Mouse (Mus musculus) c-Kit-positive CD71-positive TER-119-negative erythroid progenitor cells, embryonic 14.5 days (primary cell): ENCODE data around the gene Rin3.

Experiments used
- DNase-seq: peaks from one replicate; pipeline ENCODE4 v3.0.0-alpha.2; 2013; ENCODE audit warnings: low read depth

Rin3 gene

DNA sequence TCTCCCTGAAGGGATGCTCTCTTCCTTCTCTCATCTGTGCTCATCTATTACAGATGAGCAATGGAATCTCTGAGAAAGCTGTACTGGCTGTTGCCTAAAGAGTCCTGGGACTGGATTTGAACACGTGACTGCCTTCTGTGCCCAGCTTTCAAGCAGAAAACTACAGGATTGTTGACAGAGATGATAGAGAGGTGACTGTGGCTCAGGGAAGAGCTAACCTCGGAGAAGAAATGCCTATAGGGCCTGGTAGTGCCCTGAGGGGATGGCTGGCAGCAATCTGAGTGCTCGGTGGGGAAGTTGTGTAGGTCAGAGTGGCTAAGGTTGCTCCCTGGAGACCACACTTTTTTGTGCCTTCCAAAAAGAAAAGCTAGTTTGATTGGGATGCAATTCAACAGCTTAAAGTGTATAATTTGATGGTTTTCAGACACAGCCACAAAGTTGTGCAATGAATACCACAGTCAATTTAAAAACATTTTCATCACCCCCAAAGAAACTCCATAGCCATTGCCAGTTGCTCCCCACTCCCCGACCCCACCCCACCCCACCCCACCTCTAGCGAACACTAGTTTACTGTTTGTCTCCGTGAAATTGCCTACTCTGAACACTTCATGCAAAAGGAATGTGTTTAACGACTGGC is 1.9 kb upstream of the Rin3 start:
- no peak for DNase-seq

DNA sequence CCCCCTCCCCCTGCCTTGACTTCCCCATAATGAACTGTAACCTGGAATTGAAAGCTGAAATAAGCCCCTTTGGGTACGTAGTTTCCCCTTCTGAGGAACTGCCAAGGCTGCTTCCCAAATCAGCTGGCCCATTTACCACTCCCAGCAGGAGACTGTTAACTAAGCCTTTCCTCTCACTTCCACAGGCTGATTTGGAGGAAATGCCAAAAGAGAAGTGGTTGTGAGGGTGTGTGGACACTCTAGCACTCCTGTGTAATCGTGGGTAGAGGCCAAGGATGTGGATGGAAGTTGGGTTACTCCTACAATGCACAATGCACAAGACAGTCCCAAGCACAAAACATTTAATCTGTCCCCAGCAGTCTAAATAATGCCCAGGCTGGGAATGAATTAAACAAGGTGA is 722 bp upstream of the Rin3 start:
- DNase-seq = no peak

DNA sequence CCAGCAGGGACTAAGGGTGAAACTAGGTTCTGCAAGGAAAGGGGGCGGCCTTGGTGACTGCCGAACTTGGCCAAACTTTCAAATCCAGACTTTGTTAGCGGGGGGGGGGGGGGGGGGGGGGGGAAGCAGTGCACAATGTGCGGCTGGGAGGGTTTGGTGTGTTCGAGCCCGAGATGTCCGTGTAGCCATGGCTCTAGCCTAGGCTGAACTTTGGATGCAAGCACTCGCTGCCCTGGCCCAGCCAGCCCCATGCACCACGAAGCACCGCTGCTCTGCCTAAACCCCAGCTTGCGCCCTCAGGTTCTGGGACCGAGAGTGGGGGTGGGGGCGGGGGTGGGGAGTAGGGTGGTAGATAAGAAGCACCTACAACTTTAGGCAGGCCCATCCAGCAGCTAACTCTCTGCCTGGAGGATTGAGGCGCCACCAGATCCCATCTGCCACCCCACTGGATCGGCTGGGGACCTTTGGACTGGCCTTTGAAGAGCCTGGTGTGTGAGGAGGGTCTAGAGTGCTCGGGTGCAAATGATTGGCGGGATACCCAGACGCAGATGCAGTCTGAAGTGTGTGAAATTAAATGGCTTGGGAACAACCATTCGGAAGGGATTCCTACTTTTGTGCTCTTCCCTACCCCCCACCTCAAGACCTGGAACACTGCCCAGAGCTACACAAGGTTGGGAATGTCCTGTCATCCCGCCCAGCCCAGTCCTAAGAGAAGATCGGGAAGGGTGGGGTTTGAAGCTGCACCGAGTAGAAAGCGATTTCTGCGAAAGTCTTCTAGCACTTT is 827 bp downstream of the Rin3 start:
- DNase-seq = no peak

DNA sequence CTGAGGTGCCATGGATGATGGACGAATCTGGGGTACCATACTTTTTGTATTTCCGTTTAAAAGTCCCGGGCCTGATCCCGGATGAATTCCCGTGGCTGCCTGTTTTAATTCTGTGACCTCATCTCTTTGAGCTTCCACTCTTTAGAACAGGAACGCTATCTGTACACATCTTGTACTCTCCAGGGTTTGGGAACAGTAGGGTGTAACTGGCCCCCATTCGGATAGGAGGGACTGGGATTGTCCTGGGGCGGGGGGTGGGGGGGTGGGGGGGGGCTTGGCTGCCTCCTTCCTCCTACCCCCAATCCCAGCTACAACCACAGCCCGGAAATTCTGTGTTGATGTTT is 1.4 kb downstream of the Rin3 start:
- no peak for DNase-seq

DNA sequence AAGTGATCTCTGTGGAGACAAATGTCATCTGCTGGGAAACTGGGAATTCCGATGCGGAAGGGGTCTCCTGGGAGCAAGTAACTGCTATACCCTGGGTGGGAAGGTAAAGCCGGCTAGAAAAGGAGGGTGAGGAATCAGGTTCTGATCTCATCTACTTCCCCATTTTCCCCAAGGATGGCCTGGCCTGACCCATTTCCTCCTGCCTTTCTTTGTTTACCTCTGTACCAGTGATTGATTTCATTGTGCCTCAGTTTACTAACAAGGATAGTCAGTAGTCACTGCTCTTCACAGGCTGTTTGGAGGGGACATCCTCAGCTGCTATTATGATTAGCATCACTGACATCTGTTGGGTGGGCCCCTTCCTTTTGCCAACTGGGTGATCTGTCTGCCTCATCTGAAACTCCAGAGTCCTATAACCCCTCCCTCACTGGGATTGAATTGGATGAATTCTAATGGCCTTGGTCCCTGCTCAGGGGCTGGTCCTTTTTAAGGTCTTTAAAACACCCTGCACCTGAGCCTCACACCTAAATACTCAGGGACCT is 1.8 kb downstream of the Rin3 start:
- DNase-seq = no peak

DNA sequence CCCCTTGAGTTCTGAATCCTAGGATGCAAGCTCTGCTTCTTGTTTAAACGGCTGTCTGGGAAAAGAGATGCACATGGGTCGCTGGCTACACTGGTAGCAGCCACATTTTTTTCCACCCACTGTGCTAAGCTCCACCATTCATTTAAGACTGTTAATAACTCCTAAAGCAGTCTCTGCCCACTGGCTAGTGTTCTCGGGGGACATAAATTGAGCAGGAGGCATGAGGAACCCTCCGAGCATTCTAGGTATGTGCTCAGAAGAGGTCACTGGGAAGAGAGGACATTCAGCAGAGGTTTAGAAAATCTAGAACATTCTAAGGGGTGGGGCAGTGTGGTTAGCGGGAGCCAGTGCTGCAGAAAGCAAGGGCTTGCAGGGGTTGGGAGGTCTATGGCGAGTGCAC is 2.5 kb downstream of the Rin3 start:
- no peak for DNase-seq

DNA sequence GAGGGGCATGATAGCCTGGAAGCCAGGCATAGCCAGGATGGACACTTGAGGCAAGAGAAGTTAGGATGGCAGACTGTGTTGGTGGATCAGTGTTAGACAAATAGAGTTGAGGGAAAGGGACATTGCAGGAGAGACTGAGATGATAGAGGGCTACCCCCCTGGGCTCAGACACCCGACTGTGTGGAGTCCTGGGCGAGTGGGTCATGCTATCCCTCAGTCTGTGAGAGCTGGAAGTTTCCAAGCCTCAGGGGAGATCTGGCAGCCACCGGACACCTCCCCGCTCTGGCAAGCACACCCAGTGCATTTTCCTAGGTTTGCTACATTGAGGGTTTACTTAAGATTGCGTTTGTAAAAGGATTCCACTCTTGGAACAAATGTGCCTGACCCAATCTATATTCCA is 2.9 kb downstream of the Rin3 start:
- DNase-seq = no peak

DNA sequence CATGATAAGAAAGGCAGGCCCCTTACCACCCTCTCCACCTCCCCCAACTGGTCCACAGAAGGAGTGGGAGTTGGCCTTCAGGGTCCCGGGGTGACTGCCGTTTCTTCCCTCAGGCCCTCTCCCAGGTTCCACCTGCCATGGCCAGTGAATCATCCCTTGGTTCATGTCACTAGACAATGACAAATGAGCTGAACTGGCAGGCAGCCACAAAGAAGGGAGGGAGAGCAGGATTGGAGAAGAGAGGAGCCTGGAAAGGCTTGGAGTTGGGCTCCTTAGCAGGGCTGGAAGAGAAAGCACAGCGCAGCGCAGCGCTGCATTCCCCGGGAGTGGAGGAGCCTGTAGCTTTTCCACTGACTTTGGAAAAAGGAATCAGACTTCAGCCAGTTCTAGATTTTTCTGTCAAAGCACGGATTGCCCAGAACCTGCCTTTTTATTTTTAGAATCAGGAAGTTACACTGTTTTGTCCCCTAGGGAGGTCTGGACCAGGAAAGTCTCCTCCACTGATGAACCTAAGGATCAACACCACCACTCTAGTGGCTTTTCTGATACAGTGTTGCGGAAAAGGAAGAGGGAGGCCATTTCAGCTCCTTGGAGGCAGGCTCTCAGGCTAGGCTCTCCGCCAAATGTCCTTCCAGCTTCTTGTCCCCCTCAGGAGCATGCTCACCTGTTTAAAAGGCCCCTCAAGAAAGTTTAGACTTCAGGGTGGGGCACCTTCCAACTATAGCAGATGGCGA is 4.0 kb downstream of the Rin3 start:
- DNase-seq = no peak

DNA sequence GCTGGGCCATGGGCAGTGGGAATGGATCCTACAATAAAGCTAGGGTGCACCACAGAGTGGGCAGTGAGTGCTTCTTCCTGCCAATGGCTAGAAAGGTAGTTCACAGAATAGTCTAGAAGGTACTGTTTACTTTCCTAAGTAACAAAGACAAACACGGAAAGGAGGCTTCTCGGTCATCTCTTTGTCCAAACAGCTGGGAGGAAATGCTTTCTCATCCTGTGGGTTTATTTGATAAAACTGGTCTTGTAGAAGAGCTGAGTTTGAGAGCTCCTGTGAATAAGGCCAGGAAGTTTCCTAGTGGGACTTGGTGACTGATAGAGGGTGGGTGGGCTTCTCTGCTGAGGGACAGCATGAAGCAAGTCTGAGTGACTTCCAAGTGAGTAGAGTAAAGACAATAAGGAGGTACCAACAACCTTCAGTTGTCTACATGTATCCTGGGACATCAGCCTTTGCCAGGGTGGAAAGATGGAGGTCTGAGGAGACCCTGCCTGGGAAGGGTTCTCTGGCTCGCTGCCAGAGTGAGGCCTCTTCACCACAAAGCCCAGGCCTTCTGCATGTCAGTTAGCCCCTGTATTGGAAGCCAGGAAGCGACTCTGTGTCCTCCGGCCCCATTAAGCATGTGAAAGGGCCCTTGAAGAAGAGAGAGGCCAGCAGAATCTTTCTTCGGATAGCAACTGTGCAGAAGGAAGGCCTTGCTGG is 5.2 kb downstream of the Rin3 start:
- no peak for DNase-seq

DNA sequence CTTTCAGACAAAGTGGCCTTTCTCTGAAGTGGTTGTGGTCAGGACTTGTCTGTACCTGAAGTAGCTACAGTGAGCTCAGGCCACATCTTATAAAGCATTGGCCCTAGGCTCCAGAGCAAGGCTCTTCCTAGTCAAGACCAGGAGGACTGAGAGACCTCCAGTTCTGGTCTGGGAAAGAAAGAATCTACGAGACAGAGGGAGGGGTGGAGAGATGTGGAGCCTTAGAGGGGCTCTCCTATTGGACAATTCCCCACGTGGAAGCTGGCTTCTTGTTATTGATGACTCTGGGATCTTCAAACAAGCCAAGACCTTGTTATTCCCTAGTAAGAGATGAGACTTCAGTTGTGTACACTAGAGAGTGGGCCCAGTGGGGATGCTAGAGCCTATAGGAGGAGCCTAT is 6.0 kb downstream of the Rin3 start:
- DNase-seq = no peak

DNA sequence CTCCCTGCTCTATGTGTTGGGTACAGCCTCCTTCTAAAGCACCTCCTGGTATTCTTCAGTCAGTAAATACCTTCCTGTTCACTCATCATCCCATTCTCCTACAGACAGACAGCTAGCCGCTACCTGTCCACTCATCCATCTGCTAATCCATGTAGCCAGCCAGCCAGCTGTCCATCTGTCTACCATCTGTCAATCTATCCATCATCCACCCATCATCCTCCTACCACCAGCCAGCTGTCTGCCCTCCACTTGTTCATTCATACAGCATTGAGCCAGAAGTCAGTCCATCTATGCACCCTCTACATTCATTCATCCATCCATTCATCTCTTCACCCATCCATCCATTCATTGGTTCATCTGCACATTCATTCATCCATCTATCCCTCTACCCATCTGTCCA is 6.7 kb downstream of the Rin3 start:
- DNase-seq = no peak

DNA sequence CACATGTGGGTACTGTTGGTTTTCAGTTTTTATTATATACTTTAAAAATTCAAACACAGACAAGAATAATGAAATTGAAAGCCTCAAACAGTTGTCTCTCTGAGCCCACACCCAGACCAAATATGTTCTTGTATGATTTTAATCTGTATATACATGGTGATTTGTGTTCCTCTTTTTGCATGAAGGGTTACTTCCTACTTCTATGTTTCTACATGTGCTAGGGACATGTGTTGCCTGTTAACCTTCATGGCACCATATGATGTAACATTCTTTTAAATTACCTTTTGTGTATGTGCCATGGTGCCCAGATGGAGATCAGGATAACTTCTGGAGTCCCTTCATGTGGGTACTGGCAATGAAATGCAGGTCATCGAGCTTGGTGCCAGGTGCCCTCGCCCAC is 7.8 kb downstream of the Rin3 start:
- no peak for DNase-seq

DNA sequence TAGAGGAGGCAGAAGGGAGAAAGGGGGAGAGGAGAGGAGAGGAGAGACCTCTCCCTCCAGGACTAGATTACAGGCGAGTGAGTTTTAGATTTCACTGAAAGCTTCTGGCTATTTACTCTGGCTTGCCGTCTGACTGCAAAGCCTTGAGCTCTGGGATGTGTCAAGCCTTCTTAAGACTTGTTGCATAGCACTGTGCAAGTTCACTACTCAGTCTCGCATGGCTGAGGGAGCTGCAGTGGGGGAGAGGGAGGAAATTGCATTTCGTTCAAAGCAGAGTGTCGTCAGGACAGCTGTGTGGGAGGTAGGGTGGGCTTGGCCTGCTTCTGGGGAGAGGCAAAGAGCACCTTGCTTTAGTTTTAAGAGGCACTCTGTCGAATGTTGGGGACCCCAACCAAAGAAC is 8.8 kb downstream of the Rin3 start:
- DNase-seq = no peak

DNA sequence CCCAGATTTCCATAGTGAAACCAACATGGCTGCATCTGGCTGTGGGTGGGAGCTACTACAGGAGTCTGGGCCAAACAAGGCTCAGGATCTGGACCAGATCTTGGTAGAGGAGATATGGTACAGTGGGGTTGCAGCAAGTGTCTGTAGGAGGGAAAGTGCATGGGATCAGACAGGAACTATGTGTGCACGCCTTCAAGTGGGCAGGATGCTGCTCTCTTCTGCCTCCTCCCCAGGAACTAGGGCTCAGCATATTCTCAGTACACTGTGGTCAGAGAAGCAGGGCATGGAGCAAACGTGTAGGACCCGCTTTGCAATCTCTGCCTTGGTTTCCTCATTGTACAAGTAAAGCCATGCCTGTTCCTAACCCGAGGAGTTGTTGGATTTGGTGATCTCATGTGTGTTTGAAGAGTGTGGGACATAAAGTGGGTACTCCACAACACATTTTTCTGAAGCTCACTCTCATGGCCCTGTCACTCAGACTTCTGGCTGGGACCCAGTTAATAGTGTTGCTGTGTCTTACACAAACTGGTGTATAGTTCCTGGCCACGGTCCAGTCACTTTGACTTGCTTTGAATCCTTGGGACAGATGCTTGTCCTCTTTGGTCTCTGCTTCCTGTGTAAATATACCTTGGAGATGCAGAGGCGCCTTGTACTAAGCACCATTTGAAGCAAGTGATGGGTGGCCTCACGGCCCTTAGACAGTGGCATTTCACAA is 9.8 kb downstream of the Rin3 start:
- no peak for DNase-seq

DNA sequence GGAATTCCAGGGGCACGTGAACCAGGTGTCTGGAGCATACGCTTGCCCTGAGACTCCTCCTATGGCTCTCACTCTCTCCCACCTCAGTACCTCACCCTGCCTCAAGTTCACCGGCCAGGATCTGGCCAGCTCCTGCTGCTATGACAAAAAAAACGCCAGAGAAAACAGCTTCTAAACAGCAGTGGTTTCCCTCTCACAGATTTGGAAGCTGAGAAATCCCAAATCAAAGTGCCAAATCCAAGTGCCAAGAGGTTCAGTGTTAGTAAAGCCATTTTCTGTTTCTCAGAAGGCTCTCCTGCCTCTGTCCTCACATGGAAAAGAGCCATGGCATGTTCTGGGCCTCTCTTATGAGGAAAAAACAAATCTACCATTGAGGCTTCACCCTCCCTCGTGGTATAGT is 11.8 kb downstream of the Rin3 start:
- no peak for DNase-seq

DNA sequence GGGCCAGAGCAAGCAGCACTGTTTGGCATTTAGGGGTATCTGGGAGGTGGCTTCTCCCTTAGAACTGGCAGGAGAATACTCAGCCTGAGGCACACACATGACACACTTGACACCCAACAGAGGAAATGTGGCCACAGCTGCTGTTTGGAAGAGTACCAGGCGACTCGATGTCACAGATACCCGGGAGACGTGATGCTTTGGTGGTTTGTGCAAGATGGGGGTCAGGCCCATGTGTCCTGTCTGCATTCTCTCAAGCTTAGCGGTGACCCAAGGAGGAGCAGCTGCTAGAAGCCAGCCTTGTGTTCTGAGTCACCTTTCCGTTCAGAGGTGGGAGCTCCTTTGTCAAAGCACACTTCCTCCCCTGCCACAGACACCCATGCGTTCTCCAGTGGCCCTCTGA is 12.4 kb downstream of the Rin3 start:
- DNase-seq = no peak

DNA sequence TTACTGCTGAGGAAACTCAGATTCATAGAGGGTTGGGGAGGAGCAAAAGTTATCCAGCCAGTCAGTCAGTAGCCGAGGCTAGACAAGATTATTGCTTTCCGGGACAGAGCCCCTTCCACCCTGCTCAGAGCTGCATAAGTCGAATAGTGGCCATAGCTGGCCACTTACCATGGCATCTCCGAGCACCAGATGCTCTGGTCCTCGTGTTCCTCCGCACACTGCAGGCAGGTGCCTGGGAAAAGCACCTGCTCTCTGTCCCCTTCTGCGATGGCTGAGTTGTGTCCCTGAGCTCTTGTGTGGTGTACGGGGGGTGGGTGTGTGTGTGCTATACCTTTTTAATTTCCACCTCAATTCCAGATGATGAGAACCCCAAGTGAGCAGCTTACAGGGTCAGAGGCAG is 12.8 kb downstream of the Rin3 start:
- DNase-seq = no peak

DNA sequence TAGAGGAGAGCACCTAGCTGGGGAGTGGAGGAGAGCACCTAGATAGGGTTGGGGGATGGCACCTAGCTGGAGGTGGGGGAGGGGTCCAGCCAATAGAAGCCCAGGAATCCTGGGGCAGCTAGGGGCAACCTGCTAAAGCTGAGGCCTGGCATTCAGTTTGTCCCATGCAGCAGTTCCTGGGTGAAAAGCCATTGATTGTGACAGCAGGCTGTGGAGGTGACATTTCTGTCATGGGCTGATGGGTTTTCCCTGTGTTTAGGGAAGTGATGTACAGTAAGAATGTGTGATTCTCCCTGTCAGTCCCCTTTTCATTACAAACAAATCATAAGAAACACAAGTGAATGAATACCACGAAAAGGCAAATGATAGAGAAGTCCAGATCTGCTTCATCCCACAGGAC is 13.5 kb downstream of the Rin3 start:
- DNase-seq = no peak

DNA sequence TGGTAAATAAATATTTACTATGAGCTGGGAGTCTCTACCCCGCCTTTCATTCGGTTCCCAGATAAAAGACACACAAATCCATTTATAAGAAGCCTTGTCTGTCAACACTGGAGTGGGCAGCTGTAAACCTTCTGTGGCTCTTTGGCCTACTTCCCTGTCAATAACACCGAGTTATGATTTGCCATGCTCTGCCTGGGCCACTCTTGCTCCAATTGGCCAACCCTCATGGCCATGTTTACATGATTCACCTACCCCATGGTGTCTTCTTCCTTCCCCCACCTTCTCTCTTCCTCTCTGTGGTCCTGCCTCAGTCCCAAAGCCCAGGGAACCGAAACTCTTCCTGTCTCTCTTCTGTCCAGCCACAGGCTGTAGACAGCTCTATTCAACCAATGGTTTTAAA is 14.1 kb downstream of the Rin3 start:
- DNase-seq = no peak

DNA sequence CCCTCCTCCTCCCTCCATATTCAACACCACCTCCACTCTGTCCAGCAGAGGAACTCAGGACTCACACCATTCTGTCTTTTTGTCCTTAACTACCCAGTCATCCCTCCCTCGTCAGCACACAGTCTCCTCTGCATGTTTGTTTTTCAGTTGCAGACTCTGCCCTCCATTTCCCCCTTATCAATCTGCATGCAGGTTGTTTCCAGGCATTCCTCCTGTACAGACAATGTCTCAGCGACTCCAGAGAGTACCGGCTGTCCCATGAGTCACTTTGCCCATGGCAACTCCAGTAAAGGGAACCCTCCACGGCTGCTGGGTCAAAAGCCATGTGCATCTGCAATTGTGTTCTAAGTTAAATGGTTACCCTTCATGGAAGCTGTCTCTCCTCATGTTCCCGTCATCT is 16.4 kb downstream of the Rin3 start:
- DNase-seq = no peak

DNA sequence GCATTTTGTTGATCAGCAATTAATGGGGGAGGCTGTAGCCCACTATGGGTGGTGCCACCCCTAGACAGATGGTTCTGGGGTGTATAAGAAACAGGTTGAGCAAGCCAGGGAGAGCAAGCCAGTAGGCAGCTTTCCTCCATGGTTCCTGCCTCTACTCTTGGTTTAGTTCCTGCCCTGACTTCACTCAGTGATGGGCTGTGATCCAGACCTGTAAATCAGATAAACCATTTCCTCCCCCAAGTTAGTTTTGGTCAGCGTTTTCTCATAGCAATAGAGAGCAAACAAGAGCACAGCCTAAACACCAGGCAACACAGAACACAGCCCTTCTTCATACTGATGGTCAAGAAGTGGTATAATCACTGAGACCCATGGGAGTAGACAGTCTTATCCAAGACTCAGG is 18.7 kb downstream of the Rin3 start:
- no peak for DNase-seq

DNA sequence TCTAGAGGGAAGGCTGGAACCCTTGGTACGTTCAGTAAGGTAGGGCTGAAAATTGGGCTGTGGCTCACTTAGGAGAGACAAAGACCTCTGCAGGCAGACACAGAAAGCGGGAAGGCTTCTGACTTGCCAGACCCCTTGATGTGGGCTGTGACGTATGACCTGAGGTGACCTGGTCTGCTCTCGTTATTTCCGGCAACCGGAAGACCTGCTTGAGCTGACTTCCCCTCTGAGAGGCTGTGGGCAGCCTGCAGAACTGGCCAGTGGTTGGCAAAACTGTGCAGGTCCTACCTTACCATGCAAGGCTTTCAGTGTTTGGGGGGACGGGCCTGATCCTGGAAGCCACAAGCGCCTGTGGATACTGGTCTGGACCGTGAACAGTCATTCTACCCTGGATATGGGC is 19.5 kb downstream of the Rin3 start:
- no peak for DNase-seq
